Mouse (Mus musculus) midbrain, embryonic 14.5 days (tissue): ENCODE data around the gene Gm11168. TPM values are rescaled to one million over a fixed set of nuclear protein-coding genes. Genes with fewer than 3 reads are reported as not detected.
"Not testable (repeated sequence)": the region's sequence is repeated elsewhere in the genome, so short reads cannot be mapped to it uniquely, and the experiment has no call there.

Source experiments
- ATAC-seq: fragments of 200-750 bp; cut with Nextera tagmentation; 2 replicates; pipeline ENCODE4 v1.8.0; 2017; ENCODE audit warnings: moderate number of reproducible peaks, moderate library complexity; ENCODE audit not compliant: low FRiP score, low TSS enrichment
- DNase-seq: peaks from one replicate; pipeline ENCODE4 v3.0.0-alpha.2; 2015
- H3K27ac ChIP-seq: fragments of 300-500 bp; sonication (generic); replicated peaks from 2 replicates; pipeline ENCODE4 v1.5.1; 2014; ENCODE audit warnings: mild to moderate bottlenecking, low read depth, low read length, moderate library complexity
- H3K27me3 ChIP-seq: fragments of 300-500 bp; sonication (generic); 2 replicates; pipeline ENCODE4 v1.6.1; 2014; ENCODE audit warnings: low read length, control low read depth, mixed read lengths; ENCODE audit not compliant: control insufficient read depth, insufficient read depth
- H3K36me3 ChIP-seq: fragments of 300-500 bp; sonication (generic); 2 replicates; pipeline ENCODE4 v1.6.1; 2014; ENCODE audit warnings: low read length, control low read depth; ENCODE audit not compliant: control insufficient read depth, insufficient read depth
- H3K4me1 ChIP-seq: fragments of 300-500 bp; sonication (generic); 2 replicates; pipeline ENCODE4 v1.6.1; 2014; ENCODE audit warnings: mild to moderate bottlenecking, antibody characterized with exemption, low read length, control low read depth; ENCODE audit not compliant: control insufficient read depth, insufficient read depth
- H3K4me2 ChIP-seq: fragments of 300-500 bp; sonication (generic); 2 replicates; pipeline ENCODE4 v1.6.1; 2014; ENCODE audit warnings: mild to moderate bottlenecking, low read length, moderate library complexity
- H3K4me3 ChIP-seq: fragments of 300-500 bp; sonication (generic); replicated peaks from 2 replicates; pipeline ENCODE4 v1.5.1; 2014; ENCODE audit warnings: low read depth, low read length
- H3K9ac ChIP-seq: fragments of 300-500 bp; sonication (generic); replicated peaks from 2 replicates; pipeline ENCODE4 v1.6.1; 2014; ENCODE audit warnings: mild to moderate bottlenecking, low read length, moderate library complexity
- H3K9me3 ChIP-seq: fragments of 300-500 bp; sonication (generic); 2 replicates; pipeline ENCODE4 v1.6.1; 2016; ENCODE audit warnings: low read length, control low read depth, mixed read lengths; ENCODE audit not compliant: control insufficient read depth
- WGBS: fragments of 180-500 bp; shearing (Covaris S2); extraction: QIAGEN DNeasy Blood & Tissue Kit; methylation state at CpG from one replicate; pipeline ENCODE4 v1.1.7; 2014; 5-methylcytosine and 5-hydroxymethylcytosine counted together
- polyA plus RNA-seq: library from polyadenylated mRNA; unstranded; fragments of >200 nt; fragmentation: Nextera tagmentation; extraction: Ambion mirVana; gene quantifications from 2 replicates; pipeline ENCODE4 v1.2.1, GENCODE M21; 2014

Gm11168 gene
- polyA plus RNA-seq, 1 experiment from 2014 or later: not detected

GRCm38 (mm10) chr9:3023312-3023984 is 20.3 kb downstream of the Gm11168 start, which contains the start of gene Gm10718:
Gene Gm10718, plus strand, starts transcription at chr9:3023547.
- DNase-seq, H3K27ac ChIP-seq, H3K36me3 ChIP-seq, H3K4me1 ChIP-seq, H3K4me3 ChIP-seq, H3K9me3 ChIP-seq, H3K4me2 ChIP-seq, H3K27me3 ChIP-seq, H3K9ac ChIP-seq, ATAC-seq: not testable (repeated sequence)
- WGBS: 74% methylated on average over 9 of the region's 13 CpGs

- 70% methylated on average over 16 of the region's 16 CpGs for WGBS
Observed at GRCm38 (mm10) chr9:3023985-3024648, 21.0 kb downstream of the Gm11168 start.

DNA sequence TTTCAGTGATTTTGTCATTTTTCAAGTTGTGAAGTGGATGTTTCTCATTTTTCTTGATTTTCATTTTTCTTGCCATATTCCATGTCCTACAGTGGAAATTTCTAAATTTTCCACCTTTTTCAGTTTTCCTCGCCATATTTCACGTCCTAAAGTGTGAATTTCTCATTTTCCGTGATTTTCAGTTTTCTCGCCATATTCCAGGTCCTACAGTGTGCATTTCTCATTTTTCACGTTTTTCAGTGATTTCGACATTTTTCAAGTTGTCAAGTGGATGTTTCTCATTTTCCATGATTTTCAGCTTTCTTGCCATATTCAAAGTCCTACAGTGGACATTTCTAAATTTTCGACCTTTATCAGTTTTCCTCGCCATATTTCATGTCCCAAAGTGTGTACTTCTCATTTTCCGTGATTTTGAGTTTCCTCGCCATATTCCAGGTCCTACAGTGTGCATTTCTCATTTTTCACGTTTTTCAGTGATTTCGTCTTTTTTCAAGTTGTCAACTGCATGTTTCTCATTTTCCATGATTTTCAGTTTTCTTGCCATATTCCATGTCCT is 21.8 kb downstream of the Gm11168 start, which contains the start of gene Gm10717:
TSS of gene Gm10717 (plus strand) at position 506 of the 556 bp plus-strand sequence.
- H3K9me3 ChIP-seq, DNase-seq, H3K4me3 ChIP-seq, H3K36me3 ChIP-seq, H3K27me3 ChIP-seq, H3K4me1 ChIP-seq, H3K9ac ChIP-seq, H3K27ac ChIP-seq, H3K4me2 ChIP-seq, ATAC-seq: not testable (repeated sequence)
- 78% methylated on average over 12 of the region's 12 CpGs for WGBS

More at GRCm38 (mm10) chr9:3023985-3024648, 21.0 kb downstream of the Gm11168 start:
- H3K4me1 ChIP-seq, H3K4me2 ChIP-seq, H3K27me3 ChIP-seq, H3K36me3 ChIP-seq, ATAC-seq, H3K9me3 ChIP-seq, DNase-seq, H3K27ac ChIP-seq, H3K9ac ChIP-seq, H3K4me3 ChIP-seq: not testable (repeated sequence)

DNA sequence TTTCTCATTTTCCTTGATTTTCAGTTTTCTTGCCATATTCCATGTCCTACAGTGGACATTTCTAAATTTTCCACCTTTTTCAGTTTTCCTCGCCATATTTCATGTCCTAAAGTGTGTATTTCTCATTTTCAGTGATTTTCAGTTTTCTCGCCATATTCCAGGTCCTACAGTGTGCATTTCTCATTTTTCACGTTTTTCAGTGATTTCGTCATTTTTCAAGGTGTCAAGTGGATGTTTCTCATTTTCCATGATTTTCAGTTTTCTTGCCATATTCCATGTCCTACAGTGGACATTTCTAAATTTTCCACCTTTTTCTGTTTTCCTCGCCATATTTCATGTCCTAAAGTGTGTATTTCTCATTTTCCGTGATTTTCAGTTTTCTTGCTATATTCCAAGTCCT is 22.5 kb downstream of the Gm11168 start:
- not testable (repeated sequence) for H3K4me3 ChIP-seq, H3K27ac ChIP-seq, DNase-seq, H3K4me1 ChIP-seq, ATAC-seq, H3K9ac ChIP-seq, H3K4me2 ChIP-seq, H3K27me3 ChIP-seq, H3K36me3 ChIP-seq, H3K9me3 ChIP-seq
- 65% methylated on average over 4 of the region's 6 CpGs for WGBS

GRCm38 (mm10) chr9:3026136-3026535 is 23.0 kb downstream of the Gm11168 start:
- not testable (repeated sequence) for H3K4me1 ChIP-seq, H3K27ac ChIP-seq, H3K4me2 ChIP-seq, H3K4me3 ChIP-seq, H3K9ac ChIP-seq, H3K27me3 ChIP-seq, ATAC-seq, H3K9me3 ChIP-seq, H3K36me3 ChIP-seq, DNase-seq
- 74% methylated on average over 5 of the region's 5 CpGs for WGBS

GRCm38 (mm10) chr9:3026741-3027140 is 23.6 kb downstream of the Gm11168 start:
- H3K27me3 ChIP-seq, H3K9ac ChIP-seq, H3K4me1 ChIP-seq, DNase-seq, ATAC-seq, H3K36me3 ChIP-seq, H3K4me2 ChIP-seq, H3K27ac ChIP-seq, H3K9me3 ChIP-seq, H3K4me3 ChIP-seq: not testable (repeated sequence)
- WGBS: 68% methylated on average over 9 of the region's 9 CpGs

GRCm38 (mm10) chr9:3027200-3027599 is 24.1 kb downstream of the Gm11168 start:
- H3K4me1 ChIP-seq, H3K9me3 ChIP-seq, H3K9ac ChIP-seq, H3K27ac ChIP-seq, H3K4me2 ChIP-seq, ATAC-seq, H3K4me3 ChIP-seq, H3K36me3 ChIP-seq, H3K27me3 ChIP-seq: not testable (repeated sequence)
- WGBS: 76% methylated on average over 9 of the region's 9 CpGs
- DNase-seq: peak; percentile 35

GRCm38 (mm10) chr9:3029276-3030000 is 26.3 kb downstream of the Gm11168 start:
- H3K27me3 ChIP-seq, H3K9ac ChIP-seq, H3K4me1 ChIP-seq, H3K9me3 ChIP-seq, H3K4me3 ChIP-seq, H3K4me2 ChIP-seq, H3K27ac ChIP-seq, DNase-seq, ATAC-seq, H3K36me3 ChIP-seq: not testable (repeated sequence)
- WGBS: 67% methylated on average over 12 of the region's 16 CpGs
